Mouse (Mus musculus): Measurements from ENCODE around the gene Bcl2l11. TPM values are rescaled to one million over a fixed set of nuclear protein-coding genes. Genes with fewer than 3 reads are reported as not detected.
A peak's percentile ranks its signal among the peaks of the same experiment; 100 is the strongest.

The Bcl2l11 gene
- total and polyA plus RNA-seq, 2 experiments from 2014 or later: 5.1 to 6.5 TPM

DNA sequence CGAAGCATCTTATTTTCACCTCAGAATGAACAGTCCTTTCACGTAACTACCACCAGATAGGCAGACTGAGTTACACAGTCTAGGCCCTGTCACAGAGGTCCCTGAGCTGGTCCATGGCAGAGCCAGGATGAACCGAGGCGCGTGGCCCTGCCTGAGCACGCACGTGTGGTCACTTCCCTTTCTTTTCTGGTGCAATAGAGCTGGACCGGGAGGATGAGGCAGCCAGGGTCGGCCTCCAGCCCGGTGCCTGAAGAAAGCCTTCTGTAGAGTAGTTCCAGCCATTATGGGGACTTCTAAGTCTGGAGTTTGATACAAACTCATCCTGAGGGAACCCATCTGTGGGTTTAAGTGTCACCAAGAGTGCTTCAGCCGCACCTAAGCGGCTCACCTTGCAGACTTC, 42.1 kb downstream of the Bcl2l11 start:
- WGBS: 94% methylated on average over 12 of the region's 12 CpGs
- ATAC-seq (ENCODE audit: low FRiP score) (no peak), DNase-seq (ENCODE audit: low spot score) (no peak)
- Histone ChIP-seq H3K4me1 (ENCODE audit: insufficient read depth, low read length) (no peaks in the 10 kb centered on the region), H3K4me3 (ENCODE audit: low read depth, low read length) (no peak overlapping the region), H3K27me3 (ENCODE audit: insufficient read depth, low read length) (no peaks in the 10 kb centered on the region), H3K27ac (ENCODE audit: low read depth, low read length) (no peak overlapping the region), H3K9me3 (ENCODE audit: low read length) (no peaks in the 10 kb centered on the region), H3K4me2 (ENCODE audit: low read depth, low read length, poor library complexity, severe bottlenecking) (no peak overlapping the region), H3K36me3 (ENCODE audit: insufficient read depth, low read length) (no peaks in the 10 kb centered on the region), H3K9ac (replicated peaks; ENCODE audit: low read length, poor library complexity, severe bottlenecking) (no peak overlapping the region)
- no peak for TF ChIP-seq CTCF (IDR thresholded peaks at IDR 0.05)

DNA sequence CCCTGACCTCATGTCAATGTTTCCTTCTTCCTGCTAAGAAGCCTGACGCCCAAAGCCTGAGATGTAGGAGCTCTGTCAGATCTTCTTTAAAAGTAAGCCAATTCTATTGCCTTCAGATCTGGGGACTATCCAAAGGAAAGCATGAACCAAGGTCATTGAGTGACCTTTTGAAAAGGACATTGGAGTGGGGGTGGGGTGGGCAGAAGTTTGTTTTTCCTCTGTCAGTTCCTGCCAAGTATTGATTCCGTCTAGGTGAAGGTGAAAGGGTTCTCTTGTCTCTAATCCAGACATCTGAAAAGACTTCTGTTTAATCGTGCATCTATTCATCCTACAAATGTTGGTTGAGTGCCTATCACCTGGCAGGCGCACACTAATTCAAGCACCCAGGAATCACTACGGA, 43.6 kb downstream of the Bcl2l11 start:
- WGBS: 84% methylated on average over 5 of the region's 5 CpGs
- Histone ChIP-seq H3K27me3 (ENCODE audit: insufficient read depth, low read length) (no peaks in the 10 kb centered on the region), H3K36me3 (ENCODE audit: insufficient read depth, low read length) (no peaks in the 10 kb centered on the region), H3K4me2 (ENCODE audit: low read depth, low read length, poor library complexity, severe bottlenecking) (no peak overlapping the region), H3K27ac (ENCODE audit: low read depth, low read length) (no peak overlapping the region), H3K4me3 (ENCODE audit: low read depth, low read length) (no peak overlapping the region), H3K4me1 (ENCODE audit: insufficient read depth, low read length) (no peaks in the 10 kb centered on the region), H3K9ac (replicated peaks; ENCODE audit: low read length, poor library complexity, severe bottlenecking) (no peak overlapping the region), H3K9me3 (ENCODE audit: low read length) (no peaks in the 10 kb centered on the region)
- DNase-seq (ENCODE audit: low spot score) (no peak), ATAC-seq (ENCODE audit: low FRiP score) (no peak)
- no peak for TF ChIP-seq CTCF (IDR thresholded peaks at IDR 0.05)

DNA sequence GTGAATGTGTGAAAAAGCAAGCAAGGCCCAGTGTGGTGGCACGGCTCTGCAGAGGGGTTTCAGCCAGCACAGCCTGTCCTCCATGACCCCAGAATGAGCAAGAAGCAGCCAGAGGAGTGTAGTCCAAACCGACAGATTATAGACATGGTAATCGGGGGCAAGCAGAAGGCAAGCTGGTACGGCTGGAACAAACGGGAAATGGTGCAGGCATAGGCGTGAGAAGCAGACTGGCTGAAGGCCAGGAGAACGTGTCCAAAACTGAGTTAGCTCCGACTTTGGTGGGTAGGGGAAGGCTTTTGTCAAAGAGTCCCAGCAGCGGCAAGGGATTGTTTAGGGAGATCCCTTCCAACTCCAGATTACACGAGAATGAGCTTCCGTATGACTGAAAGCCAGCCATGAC, 44.1 kb downstream of the Bcl2l11 start:
- TF ChIP-seq CTCF (IDR thresholded peaks at IDR 0.05): no peak
- DNase-seq (ENCODE audit: low spot score): peak; percentile 61
- H3K4me3 ChIP-seq (ENCODE audit: low read depth, low read length): no peak overlapping the region

DNA sequence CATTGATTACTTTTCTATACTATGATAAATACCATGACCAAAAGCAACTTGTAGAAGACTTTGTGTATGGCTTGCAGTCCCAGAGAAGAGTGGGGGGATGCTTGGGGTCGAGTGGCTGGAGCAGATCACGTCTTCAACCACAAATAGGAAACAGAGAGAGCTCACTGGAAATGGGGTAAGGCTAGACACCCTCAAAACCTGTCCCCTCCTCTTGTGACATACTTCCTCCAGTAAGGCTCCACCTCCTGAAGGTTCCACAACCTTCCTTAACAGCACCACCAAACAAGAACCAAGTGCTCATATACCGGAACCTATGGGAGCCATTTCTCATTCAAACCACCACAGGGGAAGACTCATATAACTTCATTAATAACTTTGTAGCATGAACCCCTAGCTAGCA, 44.8 kb downstream of the Bcl2l11 start:
- no peaks in the 10 kb centered on the region for H3K9me3 ChIP-seq (ENCODE audit: low read length)
- H3K4me1 ChIP-seq (ENCODE audit: insufficient read depth, low read length): no peaks in the 10 kb centered on the region
- no peak overlapping the region for H3K27ac ChIP-seq (ENCODE audit: low read depth, low read length)
- H3K4me2 ChIP-seq (ENCODE audit: low read depth, low read length, poor library complexity, severe bottlenecking): no peak overlapping the region
- no peak for TF ChIP-seq CTCF (IDR thresholded peaks at IDR 0.05)
- H3K36me3 ChIP-seq (ENCODE audit: insufficient read depth, low read length): no peaks in the 10 kb centered on the region
- no peak overlapping the region for H3K9ac ChIP-seq (replicated peaks; ENCODE audit: low read length, poor library complexity, severe bottlenecking)
- no peak overlapping the region for H3K4me3 ChIP-seq (ENCODE audit: low read depth, low read length)
- 96% methylated on average over 3 of the region's 3 CpGs for WGBS
- no peak for ATAC-seq (ENCODE audit: low FRiP score)
- no peak for DNase-seq (ENCODE audit: low spot score)
- no peaks in the 10 kb centered on the region for H3K27me3 ChIP-seq (ENCODE audit: insufficient read depth, low read length)

More for the DNA sequence above, 44.1 kb downstream of the Bcl2l11 start:
- ATAC-seq (ENCODE audit: low FRiP score): no peak
- H3K4me1 ChIP-seq (ENCODE audit: insufficient read depth, low read length): no peaks in the 10 kb centered on the region
- no peak overlapping the region for H3K4me2 ChIP-seq (ENCODE audit: low read depth, low read length, poor library complexity, severe bottlenecking)
- H3K27ac ChIP-seq (ENCODE audit: low read depth, low read length): no peak overlapping the region
- no peaks in the 10 kb centered on the region for H3K27me3 ChIP-seq (ENCODE audit: insufficient read depth, low read length)
- H3K9me3 ChIP-seq (ENCODE audit: low read length): no peaks in the 10 kb centered on the region
- WGBS: 76% methylated on average over 11 of the region's 11 CpGs
- H3K36me3 ChIP-seq (ENCODE audit: insufficient read depth, low read length): no peaks in the 10 kb centered on the region
- H3K9ac ChIP-seq (replicated peaks; ENCODE audit: low read length, poor library complexity, severe bottlenecking): no peak overlapping the region

DNA sequence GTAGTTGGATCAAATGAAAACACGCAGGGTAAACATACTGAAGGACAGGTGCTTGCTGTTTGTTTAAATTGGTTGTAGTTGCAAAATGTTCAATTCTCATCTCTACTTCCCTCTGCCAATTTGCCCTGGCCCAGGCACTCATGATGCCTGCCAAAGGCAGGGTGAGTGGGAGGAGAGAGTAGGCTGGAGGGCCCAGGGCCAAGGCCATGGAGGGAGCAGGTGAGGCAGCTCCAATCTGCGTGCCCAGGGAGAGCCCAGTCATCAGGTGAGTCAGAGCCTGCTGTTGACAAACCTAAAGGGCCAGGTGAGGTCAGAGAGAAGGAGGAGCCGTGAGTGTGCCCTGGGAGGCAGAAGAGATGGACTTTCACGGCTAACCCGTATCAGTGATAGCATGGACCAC, 46.4 kb downstream of the Bcl2l11 start:
- no peak overlapping the region for H3K4me2 ChIP-seq (ENCODE audit: low read depth, low read length, poor library complexity, severe bottlenecking)
- no peaks in the 10 kb centered on the region for H3K27me3 ChIP-seq (ENCODE audit: insufficient read depth, low read length)
- no peaks in the 10 kb centered on the region; the same call in 1 of the 2 replicates for H3K4me1 ChIP-seq (ENCODE audit: insufficient read depth, low read length)
- TF ChIP-seq CTCF (IDR thresholded peaks at IDR 0.05): no peak
- DNase-seq (ENCODE audit: low spot score) (no peak), ATAC-seq (ENCODE audit: low FRiP score) (no peak)
- no peaks in the 10 kb centered on the region for H3K36me3 ChIP-seq (ENCODE audit: insufficient read depth, low read length)
- H3K4me3 ChIP-seq (ENCODE audit: low read depth, low read length): no peak overlapping the region
- no peak overlapping the region for H3K27ac ChIP-seq (ENCODE audit: low read depth, low read length)
- no peaks in the 10 kb centered on the region for H3K9me3 ChIP-seq (ENCODE audit: low read length)
- 86% methylated on average over 5 of the region's 5 CpGs for WGBS
- H3K9ac ChIP-seq (replicated peaks; ENCODE audit: low read length, poor library complexity, severe bottlenecking): no peak overlapping the region

DNA sequence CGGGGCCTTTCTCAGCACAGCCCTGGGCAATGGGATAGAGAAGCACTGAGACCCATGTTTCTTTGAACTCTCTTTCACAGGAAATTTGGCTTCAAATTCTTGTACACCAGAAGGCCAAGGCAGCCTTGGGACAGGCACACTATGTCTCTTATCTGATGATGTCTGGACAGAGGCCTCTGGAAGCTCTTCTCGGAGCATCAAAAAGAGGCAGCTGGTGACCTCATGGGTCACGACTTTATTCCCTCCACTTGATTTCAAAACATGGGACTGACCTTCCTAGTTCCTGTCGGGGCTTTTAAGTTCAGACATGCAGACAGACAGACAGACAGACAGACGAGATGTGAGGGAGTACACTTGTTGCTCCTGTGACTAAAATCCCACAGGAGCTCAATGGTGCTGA, 48.3 kb downstream of the Bcl2l11 start:
- H3K27ac ChIP-seq (ENCODE audit: low read depth, low read length): no peak overlapping the region
- no peaks in the 10 kb centered on the region for H3K36me3 ChIP-seq (ENCODE audit: insufficient read depth, low read length)
- H3K4me1 ChIP-seq (ENCODE audit: insufficient read depth, low read length): no peaks in the 10 kb centered on the region; the same call in 1 of the 2 replicates
- no peaks in the 10 kb centered on the region for H3K9me3 ChIP-seq (ENCODE audit: low read length)
- TF ChIP-seq CTCF (IDR thresholded peaks at IDR 0.05): no peak
- DNase-seq (ENCODE audit: low spot score): no peak
- no peaks in the 10 kb centered on the region for H3K27me3 ChIP-seq (ENCODE audit: insufficient read depth, low read length)
- no peak overlapping the region for H3K4me3 ChIP-seq (ENCODE audit: low read depth, low read length)
- H3K4me2 ChIP-seq (ENCODE audit: low read depth, low read length, poor library complexity, severe bottlenecking): no peak overlapping the region
- H3K9ac ChIP-seq (replicated peaks; ENCODE audit: low read length, poor library complexity, severe bottlenecking): no peak overlapping the region
- 80% methylated on average over 5 of the region's 5 CpGs for WGBS
- ATAC-seq (ENCODE audit: low FRiP score): no peak

Data from midbrain, postnatal 0 days (tissue).